Mouse (Mus musculus): ENCODE results near the gene Rtp2.
"Not testable (repeated sequence)": the region's sequence is repeated elsewhere in the genome, so short reads cannot be mapped to it uniquely, and the experiment has no call there.

The Rtp2 gene

GRCm38 (mm10) chr16:23952101-23952727 lies 20.0 kb upstream of the Rtp2 start:
- peak; percentile 17 for DNase-seq (ENCODE audit: low read depth, low spot score)

- no peak for DNase-seq (ENCODE audit: low read depth, low spot score)
These were observed 15.5 kb upstream of the Rtp2 start for GRCm38 (mm10) chr16:23947654-23948053.

- no peak for DNase-seq (ENCODE audit: low read depth, low spot score)
These were observed 12.6 kb upstream of the Rtp2 start for GRCm38 (mm10) chr16:23944801-23945200.

GRCm38 (mm10) chr16:23934397-23934796 lies 2.2 kb upstream of the Rtp2 start:
- DNase-seq (ENCODE audit: low read depth, low spot score): no peak

- DNase-seq (ENCODE audit: low read depth, low spot score): no peak
These were observed 919 bp downstream of the Rtp2 start for GRCm38 (mm10) chr16:23931275-23931674.

GRCm38 (mm10) chr16:23930426-23931073 lies 1.6 kb downstream of the Rtp2 start:
- no peak for DNase-seq (ENCODE audit: low read depth, low spot score)

GRCm38 (mm10) chr16:23927301-23928114 lies 4.7 kb downstream of the Rtp2 start:
- DNase-seq (ENCODE audit: low read depth, low spot score): no peak

DNA sequence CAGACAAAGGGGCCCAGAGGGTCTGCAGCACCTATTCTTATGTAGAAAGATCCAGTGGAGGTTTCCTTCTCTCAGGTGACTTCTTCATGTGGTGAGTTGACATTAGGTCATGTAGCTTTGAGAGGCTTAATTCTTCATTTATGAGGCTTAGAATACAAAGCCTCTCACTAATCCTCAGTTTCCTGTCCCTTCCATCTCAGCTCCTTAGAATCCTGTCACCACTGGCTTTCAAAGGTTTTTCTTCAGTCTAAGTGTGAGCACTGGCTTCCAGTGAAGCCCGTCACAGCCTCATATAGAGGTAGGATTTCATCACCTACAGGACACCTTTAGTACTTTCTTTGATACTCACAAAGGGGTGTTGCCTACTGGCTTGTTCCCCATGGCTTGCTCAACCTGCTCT lies 9.3 kb downstream of the Rtp2 start:
- peak; percentile 84 for DNase-seq (ENCODE audit: low read depth, low spot score)

GRCm38 (mm10) chr16:23921697-23922096 lies 10.5 kb downstream of the Rtp2 start:
- peak; percentile 80 for DNase-seq (ENCODE audit: low read depth, low spot score)

DNA sequence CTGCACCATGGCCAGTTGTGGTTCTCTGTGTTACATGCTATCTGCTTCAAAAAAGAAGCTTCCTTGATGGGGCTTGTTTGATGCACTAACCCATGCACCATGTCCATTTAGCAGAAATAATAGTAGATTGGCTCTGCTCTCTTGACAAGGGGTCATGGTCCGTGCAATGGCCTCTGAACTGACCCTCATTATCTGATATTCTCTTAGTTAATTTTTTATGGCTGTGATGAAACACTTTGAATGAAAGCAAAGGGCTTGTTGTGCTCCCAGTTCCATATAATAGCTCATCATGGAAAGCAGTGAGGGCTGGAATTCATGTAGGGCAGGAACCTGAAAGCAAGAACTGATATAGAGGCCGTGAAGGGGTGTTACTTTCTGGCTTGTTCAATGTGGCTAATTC lies 12.8 kb downstream of the Rtp2 start:
- DNase-seq (ENCODE audit: low read depth, low spot score): no peak

DNA sequence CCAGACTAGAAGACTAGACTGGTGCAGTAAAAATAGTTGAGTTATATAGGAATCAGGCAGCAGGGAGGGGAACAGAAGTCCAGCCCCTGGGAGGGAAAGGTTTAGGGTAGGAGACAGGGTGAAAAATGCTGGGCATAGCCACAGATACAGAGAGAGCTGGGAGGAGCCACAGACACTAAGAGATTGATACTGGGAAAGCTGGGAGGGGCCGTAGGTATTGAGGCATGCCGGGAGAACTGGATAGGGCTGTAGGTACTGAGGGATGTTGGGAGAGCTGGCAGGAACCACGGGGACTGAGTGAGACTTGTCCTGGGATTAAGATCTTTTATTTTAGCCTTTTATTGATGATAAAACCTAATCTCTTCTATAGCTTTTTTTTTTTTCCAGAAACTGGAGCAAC lies 18.8 kb downstream of the Rtp2 start:
- DNase-seq (ENCODE audit: low read depth, low spot score): peak; percentile 76

GRCm38 (mm10) chr16:23912741-23913140 lies 19.5 kb downstream of the Rtp2 start:
- DNase-seq (ENCODE audit: low read depth, low spot score): no peak

- not testable (repeated sequence) for DNase-seq (ENCODE audit: low read depth, low spot score)
These were observed 23.2 kb downstream of the Rtp2 start for GRCm38 (mm10) chr16:23909015-23909354.

DNA sequence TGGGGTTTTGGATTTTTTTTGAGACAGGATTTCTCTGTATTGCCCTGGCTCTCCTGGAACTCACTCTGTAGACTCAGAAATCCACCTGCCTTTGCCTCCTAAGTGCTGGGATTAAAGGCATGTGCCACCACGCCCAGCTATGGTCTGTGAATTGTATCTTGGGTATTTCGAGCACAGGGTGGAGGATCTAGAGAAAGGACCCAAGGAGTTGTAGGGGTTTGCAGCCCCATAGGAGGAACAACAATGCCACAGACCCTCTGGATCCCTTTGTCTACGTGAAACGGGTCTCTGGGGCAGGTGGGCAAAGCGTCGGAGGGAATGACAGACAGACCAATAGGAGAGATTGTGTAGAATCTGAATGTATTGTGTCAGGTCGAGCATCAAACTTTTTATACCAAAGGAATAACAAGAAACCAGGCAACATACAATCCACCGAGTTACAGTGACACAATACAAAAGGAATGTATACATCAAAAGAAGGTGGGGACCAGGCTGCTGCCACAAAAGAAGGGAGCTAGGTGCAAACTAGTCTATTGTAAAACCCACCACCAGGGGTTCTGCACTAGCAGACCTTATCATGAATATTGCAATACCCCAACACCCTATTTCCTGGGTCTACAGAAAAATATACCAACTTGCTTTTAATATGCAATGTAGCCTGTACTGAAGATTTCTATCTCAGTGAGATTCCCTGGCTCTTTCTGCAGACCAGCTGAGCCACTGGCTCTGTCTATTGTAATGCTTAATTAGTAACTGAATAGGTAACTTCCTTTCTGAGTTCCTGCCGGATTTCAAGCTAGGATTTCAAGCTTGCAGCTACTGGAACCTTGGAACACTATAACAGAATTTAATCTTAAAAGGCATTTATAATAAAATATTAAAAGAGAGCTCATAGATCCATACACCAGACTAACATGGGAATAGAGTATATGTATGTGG lies 23.8 kb downstream of the Rtp2 start:
- DNase-seq (ENCODE audit: low read depth, low spot score): peak; percentile 72

GRCm38 (mm10) chr16:23906586-23906985 lies 25.6 kb downstream of the Rtp2 start:
- DNase-seq (ENCODE audit: low read depth, low spot score): peak; percentile 70

- DNase-seq (ENCODE audit: low read depth, low spot score): peak; percentile 22
These were observed 30.8 kb downstream of the Rtp2 start for GRCm38 (mm10) chr16:23901411-23901810.

- DNase-seq (ENCODE audit: low read depth, low spot score): no peak
These were observed 32.1 kb downstream of the Rtp2 start for GRCm38 (mm10) chr16:23900061-23900460.

- DNase-seq (ENCODE audit: low read depth, low spot score): peak; percentile 92
These were observed 33.4 kb downstream of the Rtp2 start for GRCm38 (mm10) chr16:23898840-23899239.

- peak; percentile 84 for DNase-seq (ENCODE audit: low read depth, low spot score)
These were observed 34.1 kb downstream of the Rtp2 start for GRCm38 (mm10) chr16:23897984-23898586.

- no peak for DNase-seq (ENCODE audit: low read depth, low spot score)
These were observed 34.7 kb downstream of the Rtp2 start for GRCm38 (mm10) chr16:23897486-23897885.

GRCm38 (mm10) chr16:23895135-23895534 lies 37.1 kb downstream of the Rtp2 start:
- DNase-seq (ENCODE audit: low read depth, low spot score): no peak
